In genomic region chr1:55087932-55088610, GRCm38 (mm10) we compare ENCODE assay signal across 8 mouse cellular contexts. TPM values are rescaled to one million over a fixed set of nuclear protein-coding genes. Genes with fewer than 3 reads are reported as not detected.
A peak's percentile ranks its signal among the peaks of the same experiment; 100 is the strongest.
DNase-seq lines count a peak whose midpoint lies in the region; ATAC-seq lines count a peak whose summit lies in the region.

Gene Hspe1 (plus strand): TSS chr1:55088132.
Gene Hspd1 (minus strand): TSS chr1:55088243.

- ATAC-seq in hindbrain, embryonic 13.5 days (ENCODE audit: low FRiP score) = peak; percentile 96

- H3K9ac ChIP-seq in hindbrain, embryonic 13.5 days = peak within 1 kb of the TSS; percentile 93

- DNase-seq in NIH3T3 (ENCODE audit: low read depth) = peak; percentile 100
- DNase-seq in cerebellum, postnatal 10 days = peak; percentile 99
- DNase-seq in frontal cortex, postnatal 14 days (ENCODE audit: low spot score in 2 of 2) = peak; percentile 97
- peak; percentile 96 to 98 for DNase-seq in layer of hippocampus, postnatal 25 days (ENCODE audit: extremely low spot score in 1 of 2, low spot score in 1 of 2)
- peak; percentile 99 for DNase-seq in lung, postnatal 25 days (ENCODE audit: low spot score)
- peak; percentile 99 for DNase-seq in retina, embryonic 14.5 days (ENCODE audit: low spot score)
- DNase-seq in thymus, postnatal 4 days = peak; percentile 98

- H3K36me3 ChIP-seq in hindbrain, embryonic 13.5 days = peaks cover 36% of the 10 kb centered on the region

- H3K4me1 ChIP-seq in hindbrain, embryonic 13.5 days (replicated peaks) = peaks cover 46% of the 10 kb centered on the region

- peak within 1 kb of the TSS; percentile 95 for H3K4me2 ChIP-seq in hindbrain, embryonic 13.5 days

- no peaks in the 10 kb centered on the region for H3K9me3 ChIP-seq in hindbrain, embryonic 13.5 days

- peak within 1 kb of the TSS; percentile 96 for H3K27ac ChIP-seq in hindbrain, embryonic 13.5 days

- under 1% methylated on average over 70 of the region's 76 CpGs for WGBS in hindbrain, embryonic 13.5 days

- peak within 1 kb of the TSS; percentile 94 for H3K4me3 ChIP-seq in hindbrain, embryonic 13.5 days

- H3K27me3 ChIP-seq in hindbrain, embryonic 13.5 days = no peaks in the 10 kb centered on the region

RNA-seq across cellular contexts. Expression of gene Hspe1, which starts in this region (rescaled TPM):
- polyA plus RNA-seq in hindbrain, embryonic 13.5 days (2015; fragmentation: Nextera tagmentation; extraction: Ambion mirVana) = 265 and 290 TPM in 2 replicates
- total RNA-seq in layer of hippocampus, postnatal 25 days (2021) = 10 to 100 TPM; 94.6 to 99.5 TPM

RNA-seq across cellular contexts. Expression of gene Hspd1, which starts in this region (rescaled TPM):
- 287 and 288 TPM in 2 replicates for polyA plus RNA-seq in hindbrain, embryonic 13.5 days (2015; fragmentation: Nextera tagmentation; extraction: Ambion mirVana)
- 100 to 1,000 TPM; 166 to 180 TPM for total RNA-seq in layer of hippocampus, postnatal 25 days (2021)

Comparison
In these comparisons a context has a peak if more than half of its experiments do, and no peak if none do; other contexts are left out.
1. Peak in every context shown above with its lines: DNase-seq, ATAC-seq, H3K4me3 ChIP-seq and H3K27ac ChIP-seq.